Mouse (Mus musculus) myocyte (in vitro differentiated cells): ENCODE measurements around the gene BC107364. TPM values are rescaled to one million over a fixed set of nuclear protein-coding genes. Genes with fewer than 3 reads are reported as not detected.
A peak's percentile ranks its signal among the peaks of the same experiment; 100 is the strongest.
"Not testable (repeated sequence)": the region's sequence is repeated elsewhere in the genome, so short reads cannot be mapped to it uniquely, and the experiment has no call there.

Experiments
- H3K27me3 ChIP-seq: one replicate; pipeline ENCODE4 v1.6.1; 2011; ENCODE audit not compliant: control insufficient read depth, insufficient read depth, insufficient read length
- H3K36me3 ChIP-seq: one replicate; pipeline ENCODE4 v1.6.1; 2011; ENCODE audit not compliant: control insufficient read depth, insufficient read depth
- H3K4me2 ChIP-seq: one replicate; pipeline ENCODE4 v1.6.1; 2011; ENCODE audit warnings: low read depth, control low read depth
- H3K4me3 ChIP-seq: one replicate; pipeline ENCODE4 v1.5.1; 2011; ENCODE audit warnings: mild to moderate bottlenecking, control low read depth, moderate library complexity
- H3K79me2 ChIP-seq: one replicate; pipeline ENCODE4 v1.6.1; 2011; ENCODE audit not compliant: control insufficient read depth, insufficient read depth
- H3ac ChIP-seq: one replicate; pipeline ENCODE4 v1.6.1; 2011; ENCODE audit not compliant: control insufficient read depth, insufficient read length
- CEBPB ChIP-seq: IDR thresholded peaks from 2 replicates; pipeline ENCODE4 v1.6.1; 2011; ENCODE audit warnings: mild to moderate bottlenecking, moderate library complexity; ENCODE audit not compliant: poor library complexity, insufficient read depth, severe bottlenecking
- E2F4 ChIP-seq: IDR thresholded peaks from one replicate; pipeline ENCODE4 v1.6.1; 2011; ENCODE audit warnings: mild to moderate bottlenecking, control low read depth, moderate library complexity; ENCODE audit not compliant: insufficient read depth
- MAX ChIP-seq: IDR thresholded peaks from one replicate; pipeline ENCODE4 v1.6.1; 2011; ENCODE audit warnings: low read depth, mild to moderate bottlenecking, control low read depth
- MYOD1 ChIP-seq, 3 experiments: IDR thresholded peaks; one replicate each; pipeline ENCODE4 v1.6.1; 2011; ENCODE audit warnings: control low read depth in 2 of 3, low read depth in 2 of 3, mild to moderate bottlenecking in 2 of 3, moderate library complexity in 1 of 3; ENCODE audit not compliant: insufficient read length in 2 of 3, control insufficient read depth in 1 of 3
- MYOG ChIP-seq, 3 experiments: IDR thresholded peaks; one replicate each; pipeline ENCODE4 v1.6.1; 2011; ENCODE audit warnings: control low read depth in 2 of 3, low read depth in 2 of 3, mild to moderate bottlenecking in 2 of 3; ENCODE audit not compliant: insufficient read length in 2 of 3, control insufficient read depth in 1 of 3, insufficient read depth in 1 of 3
- POLR2A ChIP-seq: IDR thresholded peaks from one replicate; pipeline ENCODE4 v1.6.1; 2011; ENCODE audit warnings: low read depth, mild to moderate bottlenecking, control low read depth, moderate library complexity; ENCODE audit not compliant: insufficient read length
- POLR2AphosphoS2 ChIP-seq: IDR thresholded peaks from one replicate; pipeline ENCODE4 v1.6.1; 2011; ENCODE audit warnings: low read depth, control low read depth; ENCODE audit not compliant: insufficient read length
- REST ChIP-seq: IDR thresholded peaks from one replicate; pipeline ENCODE4 v1.6.1; 2011; ENCODE audit warnings: mild to moderate bottlenecking, control low read depth, moderate library complexity; ENCODE audit not compliant: insufficient read depth, insufficient read length
- SRF ChIP-seq: IDR thresholded peaks from one replicate; pipeline ENCODE4 v1.6.1; 2011; ENCODE audit warnings: low read depth; ENCODE audit not compliant: control insufficient read depth, insufficient read length
- TCF12 ChIP-seq: IDR thresholded peaks from one replicate; pipeline ENCODE4 v1.6.1; 2011; ENCODE audit warnings: mild to moderate bottlenecking, control low read depth; ENCODE audit not compliant: poor library complexity, insufficient read depth, severe bottlenecking
- TCF3 ChIP-seq: IDR thresholded peaks from one replicate; pipeline ENCODE4 v1.6.1; 2011; ENCODE audit warnings: low read depth, control low read depth; ENCODE audit not compliant: insufficient read length
- USF1 ChIP-seq: IDR thresholded peaks from one replicate; pipeline ENCODE4 v1.6.1; 2011; ENCODE audit warnings: low read depth, mild to moderate bottlenecking, control low read depth, moderate library complexity
- polyA plus RNA-seq: library from polyadenylated mRNA; unstranded; fragments of >200 nt; fragmentation: generic; extraction: Trizol; gene quantifications from one replicate; pipeline ENCODE4 v1.2.1, GENCODE M21; 2012; ENCODE audit warnings: missing spikeins

BC107364 gene
- polyA plus RNA-seq, 1 experiment = not detected

DNA sequence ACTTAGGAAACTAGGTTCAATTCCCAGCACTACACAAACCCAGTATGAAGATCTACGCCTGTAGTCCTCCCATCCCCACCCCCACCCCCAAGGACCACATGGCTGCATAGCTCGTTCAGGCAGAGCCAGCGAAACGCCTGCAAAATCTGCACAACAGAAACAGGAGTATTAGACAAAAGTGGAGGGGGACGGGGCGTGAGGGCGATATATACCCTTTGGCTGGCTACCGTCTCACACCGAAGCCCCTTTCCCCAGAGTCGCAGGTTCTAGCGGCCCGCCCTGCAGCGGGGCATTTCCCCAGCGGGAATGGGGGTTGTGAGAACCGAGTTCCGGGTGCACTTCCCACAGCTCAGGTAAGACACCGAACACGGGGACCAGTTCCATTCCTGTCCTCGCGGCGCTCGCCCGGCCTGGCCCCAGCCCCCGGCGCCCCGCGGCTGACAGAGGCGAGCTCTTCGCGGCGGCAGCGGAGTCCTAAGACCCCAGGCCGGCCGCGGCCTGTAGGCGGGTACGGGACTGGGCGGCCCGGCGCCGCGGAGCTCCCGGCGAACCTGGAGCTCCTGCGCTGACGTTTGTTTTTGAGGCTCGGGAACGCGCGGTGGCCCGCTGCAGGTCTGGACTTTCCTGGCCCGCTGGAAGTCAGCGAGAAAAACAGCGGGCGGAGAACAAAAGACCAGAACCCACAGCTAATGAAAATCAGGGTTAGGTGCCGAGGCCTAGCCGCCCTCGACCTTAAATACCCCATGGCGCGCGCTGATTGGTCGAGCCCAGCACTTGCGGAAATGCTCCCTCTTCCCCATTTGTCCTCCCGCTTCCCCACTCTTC lies 37.8 kb downstream of the BC107364 start:
- Histone ChIP-seq H3K27me3 (no peaks in the 10 kb centered on the region), H3K36me3 (no peaks in the 10 kb centered on the region), H3K79me2 (no peaks in the 10 kb centered on the region), H3K4me2 (peak overlapping the region; percentile 94), H3K4me3 (peak overlapping the region; percentile 44), H3ac (peak overlapping the region; percentile 55)
- TF ChIP-seq POLR2A (peak; percentile 62), E2F4 (no peak), POLR2AphosphoS2 (peak; percentile 53)

DNA sequence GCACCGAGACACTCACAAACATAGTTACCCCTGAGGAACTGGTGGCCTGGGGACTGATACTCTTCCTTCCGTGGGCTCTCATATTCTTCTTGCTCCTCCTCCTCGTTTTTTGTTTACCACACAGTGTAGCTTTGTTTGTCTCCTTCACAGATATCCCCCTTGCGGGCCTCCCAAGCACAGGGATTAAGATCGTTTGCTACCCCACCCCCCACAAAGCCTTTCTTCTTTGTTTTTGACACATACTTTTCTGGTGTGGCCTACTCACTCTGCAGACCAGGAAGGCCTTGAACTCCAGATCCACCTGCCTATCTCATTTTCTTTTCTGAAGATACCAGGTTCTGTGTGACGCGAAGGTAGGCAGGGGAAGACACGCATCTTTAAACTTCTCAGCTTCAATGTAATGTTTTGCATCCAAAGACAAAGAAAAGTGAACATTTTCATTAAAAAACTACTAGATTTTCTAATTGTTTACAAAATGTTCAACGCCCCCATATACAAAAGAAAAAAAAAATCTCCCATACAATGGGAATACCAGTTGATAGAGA lies 38.5 kb downstream of the BC107364 start:
- H3K27me3 ChIP-seq = no peaks in the 10 kb centered on the region
- no peaks in the 10 kb centered on the region for H3K36me3 ChIP-seq
- peak overlapping the region; percentile 44 for H3K4me3 ChIP-seq
- H3K79me2 ChIP-seq = no peaks in the 10 kb centered on the region
- TF ChIP-seq POLR2A (no peak), MYOD1 (IDR thresholded peaks at IDR 0.05; ENCODE audit: control insufficient read depth in 1 of 3, insufficient read length in 2 of 3, low read depth in 2 of 3) (no peak), SRF (no peak), MAX (no peak), CEBPB (no peak), MYOG (IDR thresholded peaks at IDR 0.05; ENCODE audit: control insufficient read depth in 1 of 3, insufficient read depth in 1 of 3, insufficient read length in 2 of 3, low read depth in 2 of 3) (no peak), REST (no peak), USF1 (no peak), TCF12 (no peak), E2F4 (no peak), TCF3 (no peak), POLR2AphosphoS2 (no peak)
- peak overlapping the region; percentile 94 for H3K4me2 ChIP-seq
- peak overlapping the region; percentile 55 for H3ac ChIP-seq

DNA sequence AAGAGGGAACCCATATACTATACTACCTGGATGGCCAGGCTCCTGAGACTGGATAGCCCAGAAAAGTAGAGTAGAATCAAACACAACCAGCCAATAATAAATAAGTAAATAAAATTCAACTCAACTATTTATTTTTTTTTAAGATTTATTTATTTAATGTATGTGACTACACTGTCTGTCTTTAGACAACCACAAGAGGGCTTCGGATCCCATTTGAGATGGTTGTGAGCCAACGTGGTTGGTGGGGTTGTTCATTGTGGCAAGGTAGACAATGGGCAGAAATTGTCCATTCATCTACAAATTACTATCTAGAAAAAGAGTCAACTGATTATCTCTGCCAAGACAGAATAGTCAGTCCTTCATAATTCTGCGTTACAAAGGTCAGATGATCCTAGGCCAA lies 40.3 kb downstream of the BC107364 start:
- no peak for TF ChIP-seq TCF12
- Histone ChIP-seq H3K79me2 (no peaks in the 10 kb centered on the region), H3K36me3 (no peaks in the 10 kb centered on the region), H3ac (no peak overlapping the region), H3K4me2 (no peak overlapping the region), H3K27me3 (no peaks in the 10 kb centered on the region), H3K4me3 (no peak overlapping the region)

DNA sequence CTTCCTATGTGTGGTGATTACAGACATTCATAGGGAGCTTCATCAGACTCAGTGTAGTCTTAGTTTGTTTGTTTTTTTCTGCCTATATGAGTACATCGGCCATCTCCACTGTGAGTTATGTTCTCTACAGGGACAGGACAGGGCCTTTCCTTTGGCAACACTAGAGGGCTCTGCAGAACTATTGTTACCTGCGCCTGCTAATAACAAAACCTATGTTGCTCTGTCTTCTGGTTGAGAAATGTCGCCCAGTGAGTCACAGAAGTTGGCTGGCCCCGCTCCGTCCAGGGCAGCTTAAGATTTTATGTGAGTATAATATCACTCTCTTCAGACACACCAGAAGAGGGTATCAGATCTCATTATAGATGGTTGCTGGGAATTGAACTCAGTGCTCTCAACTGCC lies 41.1 kb downstream of the BC107364 start:
- Histone ChIP-seq H3ac (no peak overlapping the region), H3K36me3 (no peaks in the 10 kb centered on the region), H3K4me2 (no peak overlapping the region), H3K79me2 (no peaks in the 10 kb centered on the region), H3K27me3 (no peaks in the 10 kb centered on the region), H3K4me3 (no peak overlapping the region)
- TF ChIP-seq USF1 (no peak), TCF3 (no peak), REST (no peak), POLR2AphosphoS2 (no peak), MYOG (IDR thresholded peaks at IDR 0.05; ENCODE audit: control insufficient read depth in 1 of 3, insufficient read depth in 1 of 3, insufficient read length in 2 of 3, low read depth in 2 of 3) (no peak), CEBPB (no peak), TCF12 (no peak), SRF (no peak), MAX (no peak), MYOD1 (IDR thresholded peaks at IDR 0.05; ENCODE audit: control insufficient read depth in 1 of 3, insufficient read length in 2 of 3, low read depth in 2 of 3) (no peak), POLR2A (no peak), E2F4 (no peak)

DNA sequence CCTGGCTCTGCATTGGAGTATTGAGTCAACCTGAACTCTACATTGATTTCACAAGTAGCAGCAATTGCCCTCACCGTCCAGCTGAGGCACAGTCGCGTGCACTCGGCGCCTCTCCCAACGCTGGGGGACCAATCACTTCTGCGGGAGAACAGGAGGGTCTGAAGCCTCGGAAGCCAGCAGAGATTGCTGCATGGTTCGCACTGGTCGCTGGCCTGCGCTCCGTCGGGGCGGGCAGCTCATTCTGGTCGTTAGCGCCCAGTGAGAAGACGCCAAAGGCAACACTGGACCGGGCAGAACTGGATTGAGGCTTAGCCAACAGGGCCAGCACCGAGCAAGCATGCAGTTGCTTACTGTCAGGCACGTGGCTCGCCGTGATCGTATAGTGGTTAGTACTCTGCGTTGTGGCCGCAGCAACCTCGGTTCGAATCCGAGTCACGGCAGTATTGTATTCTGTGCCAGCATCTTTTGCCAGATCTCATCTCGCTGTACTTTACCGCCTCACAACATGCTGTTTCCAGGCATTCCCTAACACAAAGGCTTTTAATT lies 42.3 kb downstream of the BC107364 start:
- Histone ChIP-seq H3K36me3 (no peaks in the 10 kb centered on the region), H3ac (no peak overlapping the region), H3K79me2 (no peaks in the 10 kb centered on the region), H3K27me3 (no peaks in the 10 kb centered on the region), H3K4me2 (no peak overlapping the region), H3K4me3 (no peak overlapping the region)
- no peak for TF ChIP-seq POLR2A
- TF ChIP-seq SRF = no peak
- TF ChIP-seq POLR2AphosphoS2 = no peak
- TF ChIP-seq MYOG (IDR thresholded peaks at IDR 0.05; ENCODE audit: control insufficient read depth in 1 of 3, insufficient read depth in 1 of 3, insufficient read length in 2 of 3, low read depth in 2 of 3) = no peak
- TF ChIP-seq USF1 = no peak
- TF ChIP-seq TCF3 = no peak
- no peak for TF ChIP-seq E2F4
- TF ChIP-seq TCF12 = no peak
- TF ChIP-seq CEBPB = no peak
- TF ChIP-seq MAX = no peak
- TF ChIP-seq REST = no peak
- no peak for TF ChIP-seq MYOD1 (IDR thresholded peaks at IDR 0.05; ENCODE audit: control insufficient read depth in 1 of 3, insufficient read length in 2 of 3, low read depth in 2 of 3)

DNA sequence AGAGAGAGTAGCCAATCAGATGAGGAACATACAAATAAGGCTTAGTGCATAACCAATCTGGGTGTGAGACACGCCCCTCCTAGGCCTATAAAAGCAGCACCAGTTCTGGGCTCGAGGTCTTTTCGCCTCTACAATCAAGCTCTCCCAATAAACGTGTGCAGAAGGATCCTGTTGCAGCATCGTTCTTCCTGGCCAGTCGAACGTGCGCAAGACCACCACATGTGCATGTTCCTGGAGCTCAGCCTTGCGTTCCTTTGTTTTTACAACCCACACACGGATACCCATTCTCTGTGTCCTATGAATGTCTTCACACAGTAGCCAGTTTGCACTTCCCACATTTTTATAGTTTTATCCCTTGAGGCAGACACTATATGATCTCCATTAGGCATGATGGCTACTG lies 44.0 kb downstream of the BC107364 start:
- not testable (repeated sequence) for H3K27me3 ChIP-seq, H3K4me2 ChIP-seq, H3K4me3 ChIP-seq, H3K79me2 ChIP-seq, H3ac ChIP-seq, H3K36me3 ChIP-seq
